Mouse (Mus musculus) heart, embryonic 14.5 days (tissue): ENCODE results near the gene Nt5e. TPM values are rescaled to one million over a fixed set of nuclear protein-coding genes. Genes with fewer than 3 reads are reported as not detected.
"Not testable (repeated sequence)": the region's sequence is repeated elsewhere in the genome, so short reads cannot be mapped to it uniquely, and the experiment has no call there.

ENCODE experiments used
- ATAC-seq: fragments of 200-750 bp; cut with Nextera tagmentation; 2 replicates; pipeline ENCODE4 v1.8.0; 2017; ENCODE audit warnings: low read depth, moderate TSS enrichment; ENCODE audit not compliant: insufficient number of reproducible peaks, insufficient read depth, low FRiP score
- H3K27ac ChIP-seq, 2 experiments: fragments of 200-500 bp in 1 of 2; fragments of 300-500 bp in 1 of 2; sonication (generic) in 1 of 2; replicated peaks in 1 of 2; 2 replicates each; pipeline ENCODE4 v1.5.1; 2012 to 2014; ENCODE audit warnings: low read depth in 2 of 2, low read length in 2 of 2, control low read depth in 1 of 2, mild to moderate bottlenecking in 1 of 2, mixed read lengths in 1 of 2; ENCODE audit not compliant: control insufficient read depth in 1 of 2, insufficient read depth in 1 of 2
- H3K27me3 ChIP-seq: fragments of 300-500 bp; sonication (generic); 2 replicates; pipeline ENCODE4 v1.6.1; 2014; ENCODE audit warnings: mild to moderate bottlenecking, low read length, control low read depth; ENCODE audit not compliant: control insufficient read depth, insufficient read depth
- H3K36me3 ChIP-seq: fragments of 300-500 bp; sonication (generic); 2 replicates; pipeline ENCODE4 v1.6.1; 2014; ENCODE audit warnings: mild to moderate bottlenecking, control low read depth, low read length, mixed read lengths; ENCODE audit not compliant: control insufficient read depth, insufficient read depth
- H3K4me1 ChIP-seq, 2 experiments: fragments of 200-500 bp in 1 of 2; fragments of 300-500 bp in 1 of 2; sonication (generic) in 1 of 2; 2 replicates each; pipeline ENCODE4 v1.6.1; 2012 to 2014; ENCODE audit warnings: low read length in 2 of 2, control low read depth in 1 of 2, mixed read lengths in 1 of 2; ENCODE audit not compliant: control insufficient read depth in 2 of 2, insufficient read depth in 2 of 2
- H3K4me2 ChIP-seq: fragments of 300-500 bp; sonication (generic); 2 replicates; pipeline ENCODE4 v1.6.1; 2014; ENCODE audit warnings: mild to moderate bottlenecking, low read length
- H3K4me3 ChIP-seq, 2 experiments: fragments of 200-500 bp in 1 of 2; fragments of 300-500 bp in 1 of 2; sonication (generic) in 1 of 2; 2 replicates each; pipeline ENCODE4 v1.5.1; 2012 to 2014; ENCODE audit warnings: low read length in 2 of 2, mild to moderate bottlenecking in 2 of 2, control low read depth in 1 of 2, low read depth in 1 of 2, moderate library complexity in 1 of 2; ENCODE audit not compliant: control insufficient read depth in 1 of 2, insufficient read depth in 1 of 2
- H3K9ac ChIP-seq: fragments of 300-500 bp; sonication (generic); 2 replicates; pipeline ENCODE4 v1.6.1; 2014; ENCODE audit warnings: mild to moderate bottlenecking, low read length
- H3K9me3 ChIP-seq: fragments of 300-500 bp; sonication (generic); 2 replicates; pipeline ENCODE4 v1.6.1; 2016; ENCODE audit warnings: low read length, control low read depth; ENCODE audit not compliant: control insufficient read depth
- WGBS: fragments of 180-500 bp; shearing (Covaris S2); extraction: QIAGEN DNeasy Blood & Tissue Kit; methylation state at CpG from one replicate; pipeline ENCODE4 v1.1.7; 2014; 5-methylcytosine and 5-hydroxymethylcytosine counted together
- polyA plus RNA-seq: library from polyadenylated mRNA; unstranded; fragments of >200 nt; fragmentation: Nextera tagmentation; extraction: Ambion mirVana; gene quantifications from 2 replicates; pipeline ENCODE4 v1.2.1, GENCODE M21; 2014

Nt5e gene
- polyA plus RNA-seq, 1 experiment from 2014 or later = 5.6 TPM

DNA sequence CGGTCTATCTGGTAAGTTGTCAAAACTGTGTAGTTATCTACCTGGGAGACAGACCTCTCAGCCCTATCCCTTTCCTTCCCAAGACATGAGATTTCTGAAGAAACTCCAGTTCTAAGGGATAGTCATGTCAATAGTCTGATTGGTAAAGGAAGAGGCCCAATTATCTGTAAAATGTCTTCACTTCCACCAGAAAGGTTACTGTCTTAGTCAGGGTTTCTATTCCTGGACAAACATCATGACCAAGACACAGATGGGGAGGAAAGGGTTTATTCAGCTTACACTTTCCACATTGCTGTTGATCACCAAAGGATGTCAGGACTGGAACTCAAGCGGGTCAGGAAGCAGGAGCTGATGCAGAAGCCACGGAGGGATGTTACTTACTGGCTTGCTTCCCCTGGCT is 29.8 kb upstream of the Nt5e start:
- H3K4me2 ChIP-seq, H3K27me3 ChIP-seq, ATAC-seq, H3K27ac ChIP-seq, H3K9ac ChIP-seq, H3K4me1 ChIP-seq, H3K36me3 ChIP-seq, H3K9me3 ChIP-seq, H3K4me3 ChIP-seq: not testable (repeated sequence)
- WGBS = 66% methylated on average over 3 of the region's 3 CpGs

DNA sequence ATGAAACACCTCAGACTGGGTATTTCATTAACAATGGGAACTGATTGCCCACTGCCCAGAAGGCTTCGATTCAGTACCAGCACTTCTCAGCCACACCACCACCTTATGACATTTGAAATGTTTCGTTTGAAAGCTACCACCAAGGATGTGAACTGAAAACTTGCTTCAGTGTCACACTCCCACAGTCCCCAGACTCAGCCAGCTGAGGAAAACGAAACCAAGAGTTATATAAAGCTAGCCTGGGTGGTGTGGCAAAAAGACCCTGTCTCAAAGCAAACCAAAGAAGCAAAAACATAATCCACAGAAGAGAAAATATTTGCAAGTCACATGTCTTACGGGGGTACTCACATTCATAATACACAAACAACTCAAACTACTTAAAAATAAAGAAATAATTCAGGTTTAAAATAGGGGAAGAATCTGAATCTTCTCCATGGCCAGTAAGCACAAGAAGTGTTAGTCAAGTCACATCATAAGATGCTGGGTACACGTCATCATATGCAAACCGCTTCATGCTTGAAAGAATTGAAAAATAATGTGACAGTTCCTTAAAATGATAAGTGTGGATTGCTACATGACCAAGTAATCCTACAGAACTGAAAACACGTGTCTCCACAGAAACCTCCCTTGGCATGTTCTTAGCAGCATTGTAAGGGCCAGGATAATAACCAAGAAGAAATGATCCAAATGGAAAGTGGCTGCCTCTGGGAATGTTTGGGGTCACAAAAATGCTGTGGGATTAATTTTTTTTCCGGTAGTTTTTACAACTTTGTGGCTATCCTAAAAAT is 28.9 kb upstream of the Nt5e start:
- no peak for ATAC-seq
- no peak overlapping the region for H3K27ac ChIP-seq
- no peak overlapping the region for H3K4me3 ChIP-seq
- H3K9ac ChIP-seq = no peak overlapping the region
- H3K27me3 ChIP-seq = no peaks in the 10 kb centered on the region
- no peaks in the 10 kb centered on the region for H3K4me1 ChIP-seq
- WGBS = 77% methylated on average over 8 of the region's 8 CpGs
- H3K9me3 ChIP-seq = no peaks in the 10 kb centered on the region
- H3K36me3 ChIP-seq = no peaks in the 10 kb centered on the region
- no peak overlapping the region for H3K4me2 ChIP-seq

DNA sequence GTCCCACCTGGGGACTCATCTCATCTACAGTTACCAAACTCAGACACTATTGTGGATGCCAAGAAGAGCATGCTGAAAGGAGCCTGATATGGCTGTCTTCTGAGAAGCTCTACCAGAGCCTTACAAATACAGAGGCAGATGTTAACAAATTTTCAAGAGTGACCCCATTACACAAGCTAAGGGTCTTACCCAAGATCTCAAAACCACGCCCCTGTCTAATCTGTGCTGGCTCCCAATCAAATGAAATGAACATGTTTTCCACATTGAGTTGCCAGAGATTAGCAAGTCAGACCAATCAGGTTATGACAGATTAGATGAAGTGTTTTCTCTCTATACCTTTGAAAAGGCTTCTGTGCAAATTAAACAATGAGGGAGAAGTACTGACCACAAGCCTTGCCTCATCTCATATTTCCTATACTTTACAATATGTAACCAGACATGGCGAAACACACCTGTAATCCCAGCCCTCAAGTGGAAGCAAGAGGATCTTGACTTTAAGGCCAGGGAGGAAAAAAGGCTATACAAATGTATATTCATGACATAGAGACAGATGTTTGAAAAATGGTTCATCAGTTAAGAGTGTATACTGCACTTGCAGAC is 19.9 kb upstream of the Nt5e start:
- no peak overlapping the region for H3K4me2 ChIP-seq
- H3K27ac ChIP-seq = no peak overlapping the region
- H3K9me3 ChIP-seq = no peaks in the 10 kb centered on the region
- H3K4me1 ChIP-seq = no peaks in the 10 kb centered on the region
- no peak overlapping the region for H3K4me3 ChIP-seq
- no peaks in the 10 kb centered on the region for H3K36me3 ChIP-seq
- 89% methylated on average over 2 of the region's 2 CpGs for WGBS
- no peak overlapping the region for H3K9ac ChIP-seq
- no peaks in the 10 kb centered on the region for H3K27me3 ChIP-seq
- ATAC-seq = no peak

DNA sequence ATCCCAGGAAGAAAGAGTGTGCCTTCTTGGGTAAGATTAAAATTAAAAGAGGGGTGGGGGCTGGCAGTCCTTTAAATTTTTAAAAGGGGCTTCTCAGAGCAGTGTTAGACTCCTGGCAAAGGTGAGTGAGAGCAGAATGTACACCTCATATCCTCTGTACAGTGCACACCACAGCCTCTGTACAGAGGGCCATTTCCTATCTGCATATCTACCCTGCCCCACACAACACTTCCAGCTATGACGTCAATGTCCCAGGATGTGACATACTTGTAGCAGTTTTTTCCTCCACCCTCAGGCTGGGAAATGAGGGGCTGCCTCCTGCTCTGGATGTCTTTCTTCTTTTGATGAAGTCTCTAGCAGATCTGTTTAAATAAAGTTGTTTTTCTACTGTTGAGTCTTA is 17.9 kb upstream of the Nt5e start:
- no peaks in the 10 kb centered on the region for H3K4me1 ChIP-seq
- H3K9me3 ChIP-seq = no peaks in the 10 kb centered on the region
- no peaks in the 10 kb centered on the region for H3K27me3 ChIP-seq
- no peak overlapping the region for H3K9ac ChIP-seq
- no peak for ATAC-seq
- WGBS = 25% methylated on average over 1 of the region's 1 CpGs
- H3K4me2 ChIP-seq = no peak overlapping the region
- no peak overlapping the region for H3K4me3 ChIP-seq
- no peaks in the 10 kb centered on the region for H3K36me3 ChIP-seq
- H3K27ac ChIP-seq = no peak overlapping the region

DNA sequence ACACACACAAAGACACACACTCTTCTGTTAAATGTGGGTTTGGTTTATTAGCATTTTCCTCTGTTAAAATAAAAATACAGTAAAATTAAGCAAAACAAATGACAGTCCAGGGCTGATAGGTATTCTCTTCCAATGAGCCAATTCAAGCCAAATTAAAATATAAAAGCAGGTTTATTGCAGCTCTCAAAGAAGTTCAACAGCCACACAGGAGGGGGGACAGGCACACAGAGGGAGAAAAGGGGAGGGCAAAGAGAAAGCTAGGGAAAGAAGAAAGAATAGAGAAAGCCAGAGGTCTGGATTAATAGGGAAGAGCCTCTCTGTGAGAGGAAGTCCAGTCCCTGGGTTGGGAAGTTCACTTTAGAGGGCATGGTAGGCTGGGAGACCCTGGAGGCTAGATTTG is 7.8 kb upstream of the Nt5e start:
- ATAC-seq = no peak
- Histone ChIP-seq H3K4me1 (no peaks in the 10 kb centered on the region), H3K27ac (no peak overlapping the region), H3K9me3 (0 out of 2 replicates have a peak, but pooled peaks cover 2% of the 10 kb centered on the region), H3K9ac (no peak overlapping the region), H3K4me3 (no peak overlapping the region), H3K4me2 (no peak overlapping the region), H3K36me3 (no peaks in the 10 kb centered on the region), H3K27me3 (no peaks in the 10 kb centered on the region)

DNA sequence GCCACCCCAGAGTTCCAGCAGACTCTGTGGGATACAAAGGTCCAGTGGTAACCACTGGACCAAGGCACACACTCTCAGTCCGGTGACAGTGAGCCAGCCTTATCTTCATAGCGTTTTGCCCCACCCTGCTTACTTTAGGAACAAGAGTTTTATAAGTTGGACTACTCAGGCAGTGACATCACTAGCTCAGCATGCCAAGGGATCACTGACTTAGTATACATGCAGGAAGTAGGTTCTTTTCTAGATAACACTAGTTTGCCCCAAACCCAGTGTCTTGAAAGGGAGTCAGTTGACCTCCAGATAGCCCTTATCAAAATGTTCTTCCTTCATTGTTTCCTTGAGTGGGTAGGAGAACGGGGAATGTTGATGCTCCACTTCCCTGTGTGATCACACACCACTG is 2.4 kb upstream of the Nt5e start:
- WGBS = 55% methylated on average over 3 of the region's 3 CpGs
- H3K9me3 ChIP-seq = 0 out of 2 replicates have a peak, but pooled peaks cover 2% of the 10 kb centered on the region
- H3K4me2 ChIP-seq = no peak overlapping the region
- H3K27ac ChIP-seq = no peak overlapping the region
- H3K36me3 ChIP-seq = no peaks in the 10 kb centered on the region
- H3K4me1 ChIP-seq = peaks cover 2 to 18% of the 10 kb centered on the region in 2 experiments
- no peak overlapping the region for H3K9ac ChIP-seq
- H3K4me3 ChIP-seq = no peak overlapping the region
- no peak for ATAC-seq
- no peaks in the 10 kb centered on the region for H3K27me3 ChIP-seq

DNA sequence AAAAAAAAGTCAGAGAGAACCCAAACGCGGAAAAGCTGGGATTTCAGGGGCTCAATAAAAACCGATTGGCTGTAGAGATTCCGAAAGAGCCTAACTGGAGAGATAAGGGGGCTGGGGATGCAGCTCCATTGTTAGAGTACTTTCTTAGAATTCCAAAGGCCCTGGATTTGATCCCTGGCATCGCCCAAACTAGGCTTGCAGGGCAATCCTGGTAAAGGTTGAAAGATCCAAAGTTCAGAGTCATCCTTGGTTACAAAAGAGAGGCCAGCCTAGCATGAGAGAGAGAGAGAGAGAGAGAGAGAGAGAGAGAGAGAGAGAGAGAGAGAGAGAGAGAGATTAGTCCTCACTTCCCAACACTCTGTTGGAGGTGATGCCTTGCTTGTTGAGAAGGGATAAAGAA is 1.7 kb downstream of the Nt5e start:
- no peak for ATAC-seq
- Histone ChIP-seq H3K4me1 (peaks cover 2 to 18% of the 10 kb centered on the region in 2 experiments), H3K9me3 (0 out of 2 replicates have a peak, but pooled peaks cover 2% of the 10 kb centered on the region), H3K9ac (no peak overlapping the region), H3K27ac (no peak overlapping the region), H3K4me2 (peak overlapping the region; percentile 86), H3K27me3 (no peaks in the 10 kb centered on the region), H3K36me3 (no peaks in the 10 kb centered on the region), H3K4me3 (peak overlapping the region in 1 of 2 experiments; percentile 59; a peak in 1 of 4 replicates)
- 34% methylated on average over 5 of the region's 5 CpGs for WGBS
